Mouse (Mus musculus) small intestine, adult 2 months (tissue): ENCODE data around the gene Ugt1a7c. TPM values are rescaled to one million over a fixed set of nuclear protein-coding genes. Genes with fewer than 3 reads are reported as not detected.
"Not testable (repeated sequence)": the region's sequence is repeated elsewhere in the genome, so short reads cannot be mapped to it uniquely, and the experiment has no call there.

Source experiments
- H3K27ac ChIP-seq: fragments of 200-500 bp; 2 replicates; pipeline ENCODE4 v1.5.1; 2012; ENCODE audit warnings: low read depth, low read length, control low read depth, inconsistent platforms; ENCODE audit not compliant: insufficient read depth
- H3K27me3 ChIP-seq: fragments of 200-500 bp; 2 replicates; pipeline ENCODE4 v1.6.1; 2012; ENCODE audit warnings: mild to moderate bottlenecking, moderate library complexity, low read length, inconsistent platforms; ENCODE audit not compliant: control insufficient read depth, insufficient read depth
- H3K36me3 ChIP-seq: fragments of 200-500 bp; 2 replicates; pipeline ENCODE4 v1.6.1; 2012; ENCODE audit warnings: mild to moderate bottlenecking, low read length, control low read depth, inconsistent platforms; ENCODE audit not compliant: control insufficient read depth, insufficient read depth
- H3K4me1 ChIP-seq: fragments of 200-500 bp; 2 replicates; pipeline ENCODE4 v1.6.1; 2012; ENCODE audit warnings: low read length, inconsistent platforms, mixed read lengths; ENCODE audit not compliant: control insufficient read depth, insufficient read depth, insufficient read length
- H3K4me3 ChIP-seq: fragments of 200-500 bp; 2 replicates; pipeline ENCODE4 v1.5.1; 2012; ENCODE audit warnings: low read depth, mild to moderate bottlenecking, control low read depth, inconsistent platforms, low read length, moderate library complexity
- CTCF ChIP-seq: fragments of 200-500 bp; IDR thresholded peaks from 2 replicates; pipeline ENCODE4 v1.5.1; 2012; ENCODE audit warnings: low read depth, mild to moderate bottlenecking, control low read depth, inconsistent platforms, low read length, moderate library complexity, mixed read lengths; ENCODE audit not compliant: insufficient replicate concordance, insufficient read length; ENCODE audit errors: extremely low read depth
- POLR2A ChIP-seq: fragments of 200-500 bp; IDR thresholded peaks from 2 replicates; pipeline ENCODE4 v1.6.1; 2012; ENCODE audit warnings: low read depth, mild to moderate bottlenecking, control low read depth, inconsistent platforms, low read length, moderate library complexity
- WGBS: fragments of 180-500 bp; shearing (Covaris S2); methylation state at CpG from one replicate; pipeline ENCODE4 v1.1.7; 2018; 5-methylcytosine and 5-hydroxymethylcytosine counted together
- polyA plus RNA-seq: library from polyadenylated mRNA; depleted of rRNA; stranded (reverse); fragments of >200 nt; gene quantifications from 2 replicates; pipeline ENCODE4 v1.2.3, GENCODE M21; 2012

Ugt1a7c gene
- polyA plus RNA-seq, 1 experiment, result 60.9 TPM

DNA sequence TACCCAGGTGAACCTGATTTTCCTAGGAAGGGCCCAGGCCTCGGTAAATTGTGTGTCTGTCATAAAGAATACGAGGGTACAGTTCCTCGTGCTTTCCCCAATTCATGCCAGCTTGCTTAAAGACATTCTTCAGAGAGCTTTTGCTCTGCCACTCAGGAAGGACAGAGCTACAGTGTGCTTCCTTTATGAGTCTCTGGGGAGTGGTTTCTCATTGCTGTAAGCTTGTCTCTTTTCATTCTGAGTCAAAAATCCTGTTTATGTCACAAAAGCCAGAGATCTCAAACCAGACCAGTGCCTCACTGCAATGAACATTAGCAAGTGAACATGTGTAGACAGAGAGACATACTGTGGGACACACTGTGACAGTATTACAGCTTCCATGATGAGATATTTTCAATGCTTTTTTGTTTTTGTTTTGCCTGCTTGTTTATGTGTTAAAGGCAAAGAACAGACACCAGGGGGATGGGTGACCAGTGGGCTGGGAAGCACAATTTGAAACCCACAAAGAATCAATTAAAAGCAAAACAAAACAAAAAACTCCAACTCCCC is 39.1 kb downstream of the Ugt1a7c start:
- TF ChIP-seq CTCF, result no peak
- no peak for TF ChIP-seq POLR2A
- H3K4me1 ChIP-seq, result peaks cover 16% of the 10 kb centered on the region; the same call in 1 of the 2 replicates
- peak overlapping the region; percentile 64 for H3K27ac ChIP-seq
- no peaks in the 10 kb centered on the region; the same call in 1 of the 2 replicates for H3K36me3 ChIP-seq
- no peaks in the 10 kb centered on the region for H3K27me3 ChIP-seq
- WGBS, result 11% methylated on average over 3 of the region's 3 CpGs
- H3K4me3 ChIP-seq, result no peak overlapping the region

DNA sequence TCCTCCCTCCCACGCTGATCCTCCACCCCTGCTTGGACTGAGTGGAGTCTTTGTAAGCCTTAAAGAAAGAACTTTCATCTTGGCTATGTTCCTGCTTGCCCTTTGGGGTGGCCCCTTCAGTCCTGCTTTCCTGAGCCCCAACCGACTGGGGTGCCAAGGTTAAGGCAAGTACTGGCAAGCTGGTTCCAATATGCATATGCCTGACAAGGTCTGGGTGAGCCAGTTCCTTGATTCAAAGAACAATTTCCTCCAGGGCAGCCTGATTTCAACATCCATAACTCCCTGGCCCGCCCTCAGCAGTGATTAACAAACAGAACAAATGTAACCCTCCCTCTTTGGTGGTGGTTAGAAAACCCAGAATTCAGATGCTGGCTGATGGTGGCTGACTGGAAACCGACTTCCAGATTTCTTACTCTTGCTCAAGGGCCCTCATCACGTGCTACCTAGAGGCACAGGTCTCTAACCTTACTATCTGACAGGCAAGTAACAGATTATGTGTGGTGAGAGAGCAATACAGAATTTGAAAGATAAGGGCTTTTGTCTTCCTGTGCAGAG is 39.7 kb downstream of the Ugt1a7c start, which contains the start of gene Ugt1a6a:
Gene Ugt1a6a, plus strand, starts transcription at position 353 of the 555 bp plus-strand sequence.
- Histone ChIP-seq H3K27ac (peak within 1 kb of the TSS; percentile 64), H3K4me1 (peaks cover 16% of the 10 kb centered on the region; the same call in 1 of the 2 replicates)
- not testable (repeated sequence) for H3K4me3 ChIP-seq, H3K27me3 ChIP-seq, H3K36me3 ChIP-seq
- WGBS, result 6% methylated on average over 5 of the region's 5 CpGs

DNA sequence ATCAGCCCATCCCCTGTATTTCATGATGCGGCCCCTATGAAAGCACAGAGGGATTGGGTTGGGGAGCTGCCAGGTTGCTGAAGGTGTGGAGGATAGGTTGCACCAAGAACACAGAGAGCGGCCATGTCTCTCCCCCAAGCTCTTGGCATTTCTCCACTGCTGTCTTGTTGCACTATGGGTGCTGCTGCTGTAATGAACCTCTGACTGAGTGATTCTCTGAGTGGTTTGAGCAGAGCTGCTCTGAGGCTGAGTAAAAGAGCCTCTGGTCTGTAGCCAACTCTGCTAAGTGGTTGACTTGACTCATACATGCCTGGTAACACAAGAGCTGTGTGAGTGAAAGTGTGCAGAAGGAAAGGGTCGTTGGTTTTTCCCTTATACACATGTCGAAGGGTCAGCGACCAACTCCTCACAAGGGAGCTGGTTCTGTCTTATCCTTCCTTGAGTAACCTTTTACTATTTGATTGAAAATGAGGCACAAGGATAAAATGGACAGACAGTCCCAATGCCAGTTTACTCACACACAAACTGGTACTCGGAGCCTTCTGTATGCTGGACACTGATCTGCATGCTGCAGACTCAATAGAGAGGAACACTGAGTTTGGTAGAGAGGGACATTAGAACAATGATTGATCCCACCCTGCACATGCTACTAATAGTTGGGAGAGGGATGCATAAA is 40.5 kb downstream of the Ugt1a7c start:
- H3K27ac ChIP-seq, H3K27me3 ChIP-seq, H3K36me3 ChIP-seq, H3K4me3 ChIP-seq: not testable (repeated sequence)
- H3K4me1 ChIP-seq, result peaks cover 16% of the 10 kb centered on the region; the same call in 1 of the 2 replicates
- WGBS, result 68% methylated on average over 6 of the region's 6 CpGs

GRCm38 (mm10) chr1:88136646-88137045 is 41.8 kb downstream of the Ugt1a7c start:
- WGBS, result 82% methylated on average over 2 of the region's 2 CpGs
- TF ChIP-seq POLR2A (no peak), CTCF (no peak)
- H3K36me3 ChIP-seq, result no peaks in the 10 kb centered on the region; the same call in 1 of the 2 replicates
- no peaks in the 10 kb centered on the region for H3K27me3 ChIP-seq
- H3K27ac ChIP-seq, result no peak overlapping the region
- no peak overlapping the region for H3K4me3 ChIP-seq
- H3K4me1 ChIP-seq, result peaks cover 16% of the 10 kb centered on the region; the same call in 1 of the 2 replicates

- no peak for TF ChIP-seq CTCF
- TF ChIP-seq POLR2A, result no peak
- no peaks in the 10 kb centered on the region for H3K27me3 ChIP-seq
- H3K36me3 ChIP-seq, result no peaks in the 10 kb centered on the region; the same call in 1 of the 2 replicates
- H3K4me1 ChIP-seq, result peaks cover 16% of the 10 kb centered on the region; the same call in 1 of the 2 replicates
- no peak overlapping the region for H3K27ac ChIP-seq
- no peak overlapping the region for H3K4me3 ChIP-seq
- 52% methylated on average over 3 of the region's 3 CpGs for WGBS
These were observed 42.4 kb downstream of the Ugt1a7c start for GRCm38 (mm10) chr1:88137264-88137663.

DNA sequence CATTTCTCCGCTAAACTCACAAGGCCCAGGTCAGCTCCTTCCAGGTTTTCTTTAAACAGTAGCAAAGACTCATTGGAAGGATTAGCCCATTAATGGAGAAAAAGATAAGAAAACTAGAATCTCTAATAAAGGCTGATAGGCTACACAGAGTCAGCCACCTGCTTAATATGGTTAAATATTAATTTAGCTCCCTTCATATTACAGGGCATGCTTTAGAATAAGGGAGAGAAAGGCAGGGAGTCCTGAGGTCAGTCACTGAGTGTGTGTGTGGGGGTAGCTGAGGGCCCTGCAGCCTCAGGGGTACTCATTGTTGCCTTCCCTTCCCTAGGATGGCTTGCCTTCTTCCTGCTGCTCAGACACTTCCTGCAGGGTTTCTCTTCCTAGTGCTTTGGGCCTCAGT is 43.3 kb downstream of the Ugt1a7c start:
- 40% methylated on average over 1 of the region's 1 CpGs for WGBS
- Histone ChIP-seq H3K4me3 (no peak overlapping the region), H3K36me3 (no peaks in the 10 kb centered on the region; the same call in 1 of the 2 replicates), H3K27me3 (no peaks in the 10 kb centered on the region), H3K4me1 (peaks cover 16% of the 10 kb centered on the region; the same call in 1 of the 2 replicates), H3K27ac (no peak overlapping the region)
- TF ChIP-seq CTCF, result no peak
- TF ChIP-seq POLR2A, result no peak

DNA sequence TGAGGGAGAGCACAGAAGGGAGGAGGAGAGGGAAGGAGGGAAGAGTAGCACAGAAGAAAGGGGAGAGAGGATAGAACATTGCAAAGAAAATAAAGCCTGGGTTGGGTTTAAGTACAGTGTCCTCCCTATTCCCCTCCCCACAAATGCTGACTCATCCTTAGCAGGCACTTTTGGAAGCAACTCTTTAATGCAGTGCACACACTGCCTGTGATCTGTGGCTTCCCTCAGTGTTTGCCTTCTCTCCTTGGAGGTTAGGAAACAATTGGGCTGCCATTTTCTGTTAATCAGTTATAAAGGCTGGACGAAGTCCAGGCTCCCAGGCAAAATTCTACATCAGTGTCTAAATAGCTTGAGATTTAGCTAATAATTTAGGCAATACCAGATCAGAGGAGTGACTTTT is 45.6 kb downstream of the Ugt1a7c start:
- 26% methylated on average over 1 of the region's 1 CpGs for WGBS
- 0 out of 2 replicates have a peak overlapping the region, but pooled peaks have one; percentile 15 for H3K27ac ChIP-seq
- not testable (repeated sequence) for H3K4me3 ChIP-seq

More for the DNA sequence above, 45.6 kb downstream of the Ugt1a7c start:
- not testable (repeated sequence) for H3K27me3 ChIP-seq, H3K4me1 ChIP-seq, H3K36me3 ChIP-seq
